ENCODE assay signal across 8 mouse cellular contexts in the genomic region with DNA sequence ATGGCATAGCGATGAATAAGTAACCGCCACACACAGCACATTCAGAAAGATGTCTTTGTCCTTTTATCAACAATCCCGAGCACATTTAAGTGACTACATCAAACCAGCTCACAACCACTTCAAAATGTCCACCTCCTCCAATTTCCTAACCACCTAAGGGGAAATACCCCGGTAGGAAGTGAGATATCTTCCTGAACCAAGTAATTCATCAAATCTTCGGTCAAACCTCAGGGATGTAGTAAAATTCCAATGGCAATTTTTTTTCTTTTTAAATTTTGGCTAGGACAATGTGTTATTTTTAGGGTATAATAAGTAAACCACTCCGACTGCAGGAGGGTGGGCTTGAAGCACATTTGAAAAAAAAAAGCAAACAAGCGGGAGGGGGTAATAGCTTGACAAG. TPM values are rescaled to one million over a fixed set of nuclear protein-coding genes. Genes with fewer than 3 reads are reported as not detected.
DNase-seq lines count a peak whose midpoint lies in the region; ATAC-seq and TF ChIP-seq lines count a peak whose summit lies in the region.

No protein-coding gene starts in this region.

- no peak for TF ChIP-seq CTCF in kidney, postnatal 0 days (IDR thresholded peaks at IDR 0.05; ENCODE audit: low read depth)
- TF ChIP-seq CTCF in brain, embryonic 14.5 days (IDR thresholded peaks at IDR 0.05; ENCODE audit: borderline replicate concordance, extremely low read depth, insufficient read depth, insufficient read length) = no peak

- H3K4me3 ChIP-seq in kidney, postnatal 0 days (replicated peaks; ENCODE audit: low read depth, low read length) = peak overlapping the region; percentile 96
- H3K4me3 ChIP-seq in hindbrain, embryonic 15.5 days = peak overlapping the region; percentile 94
- peak overlapping the region; percentile 98 for H3K4me3 ChIP-seq in midbrain, embryonic 16.5 days (ENCODE audit: low read depth, low read length)

- peak; percentile 12 for DNase-seq in kidney, postnatal 0 days (ENCODE audit: low spot score)
- no peak for DNase-seq in kidney, postnatal 36 days
- peak; percentile 14 for DNase-seq in brain, embryonic 14.5 days (ENCODE audit: low read depth)
- DNase-seq in spleen, postnatal 14 days (ENCODE audit: low spot score in 2 of 2) = no peak
- no peak for DNase-seq in layer of hippocampus, adult 9-11 months

- no peaks in the 10 kb centered on the region for H3K27me3 ChIP-seq in kidney, postnatal 0 days (ENCODE audit: insufficient read depth, low read length)
- no peaks in the 10 kb centered on the region for H3K27me3 ChIP-seq in hindbrain, embryonic 15.5 days
- H3K27me3 ChIP-seq in midbrain, embryonic 16.5 days (ENCODE audit: control insufficient read depth, insufficient read depth, low read depth, low read length) = no peaks in the 10 kb centered on the region

- H3K9ac ChIP-seq in kidney, postnatal 0 days (ENCODE audit: low read depth, low read length) = peak overlapping the region; percentile 97
- H3K9ac ChIP-seq in hindbrain, embryonic 15.5 days = peak overlapping the region; percentile 96
- H3K9ac ChIP-seq in midbrain, embryonic 16.5 days (ENCODE audit: low read depth, low read length) = peak overlapping the region; percentile 95

- no peaks in the 10 kb centered on the region for H3K36me3 ChIP-seq in kidney, postnatal 0 days (ENCODE audit: insufficient read depth, low read length)
- no peaks in the 10 kb centered on the region for H3K36me3 ChIP-seq in hindbrain, embryonic 15.5 days
- no peaks in the 10 kb centered on the region for H3K36me3 ChIP-seq in midbrain, embryonic 16.5 days (ENCODE audit: control insufficient read depth, insufficient read depth, low read length)

- H3K4me2 ChIP-seq in kidney, postnatal 0 days (ENCODE audit: low read length) = peak overlapping the region; percentile 90
- H3K4me2 ChIP-seq in hindbrain, embryonic 15.5 days = peak overlapping the region; percentile 68
- peak overlapping the region; percentile 85 for H3K4me2 ChIP-seq in midbrain, embryonic 16.5 days (ENCODE audit: low read length)

- H3K9me3 ChIP-seq in kidney, postnatal 0 days (replicated peaks; ENCODE audit: low read length) = no peaks in the 10 kb centered on the region
- no peaks in the 10 kb centered on the region for H3K9me3 ChIP-seq in hindbrain, embryonic 15.5 days
- H3K9me3 ChIP-seq in midbrain, embryonic 16.5 days (replicated peaks; ENCODE audit: control insufficient read depth, low read length, poor library complexity, severe bottlenecking) = no peaks in the 10 kb centered on the region

- 29% methylated on average over 7 of the region's 7 CpGs for WGBS in kidney, postnatal 0 days
- WGBS in hindbrain, embryonic 15.5 days = 28% methylated on average over 7 of the region's 7 CpGs
- WGBS in midbrain, embryonic 16.5 days = 28% methylated on average over 7 of the region's 7 CpGs

- H3K27ac ChIP-seq in kidney, postnatal 0 days = no peak overlapping the region
- H3K27ac ChIP-seq in hindbrain, embryonic 15.5 days (replicated peaks) = no peak overlapping the region
- no peak overlapping the region for H3K27ac ChIP-seq in midbrain, embryonic 16.5 days (ENCODE audit: low read length)

- no peak for TF ChIP-seq POLR2A in brain, embryonic 14.5 days (IDR thresholded peaks at IDR 0.05; ENCODE audit: borderline replicate concordance, extremely low read depth, insufficient read depth, insufficient read length, poor library complexity, severe bottlenecking)

- H3K4me1 ChIP-seq in kidney, postnatal 0 days (replicated peaks; ENCODE audit: insufficient read depth, low read length) = peaks cover 6% of the 10 kb centered on the region; the same call in 1 of the 2 replicates
- H3K4me1 ChIP-seq in hindbrain, embryonic 15.5 days (replicated peaks) = peaks cover 30% of the 10 kb centered on the region
- H3K4me1 ChIP-seq in midbrain, embryonic 16.5 days (ENCODE audit: control insufficient read depth, insufficient read depth, low read length) = peaks cover 32% of the 10 kb centered on the region

- ATAC-seq in kidney, postnatal 0 days (replicated peaks; ENCODE audit: low FRiP score, low read depth) = no peak
- ATAC-seq in hindbrain, embryonic 15.5 days (ENCODE audit: low FRiP score, low read depth) = no peak
- ATAC-seq in midbrain, embryonic 16.5 days = no peak
- no peak for ATAC-seq in granulocyte monocyte progenitor cell, adult 5-6 weeks (replicated peaks; ENCODE audit: poor library complexity, severe bottlenecking)

RNA-seq across cellular contexts. Expression of a gene that starts 1.1 kb away (rescaled TPM):
- polyA plus RNA-seq in kidney, postnatal 0 days (2015; fragmentation: Nextera tagmentation; extraction: Ambion mirVana) = 17.1 and 17.8 TPM in 2 replicates
- 27.8 and 29.7 TPM in 2 replicates for polyA plus RNA-seq in brain, embryonic 14.5 days (2012; rRNA removed)
- polyA plus RNA-seq in hindbrain, embryonic 15.5 days (2015; fragmentation: Nextera tagmentation; extraction: Ambion mirVana) = 23.0 and 24.2 TPM in 2 replicates
- polyA plus RNA-seq in midbrain, embryonic 16.5 days (2015; fragmentation: Nextera tagmentation; extraction: Ambion mirVana) = 21.1 and 24.8 TPM in 2 replicates
- 12.2 and 14.3 TPM in 2 replicates for total RNA-seq in granulocyte monocyte progenitor cell, adult 5-6 weeks (2014; fragmentation: Nextera tagmentation)
- 12.1 and 22.2 TPM in 2 replicates for total RNA-seq in granulocyte monocyte progenitor cell, adult 5-6 weeks (2017)

RNA-seq across cellular contexts. Expression of a gene that starts 57.7 kb away (rescaled TPM):
- 169 and 179 TPM in 2 replicates for polyA plus RNA-seq in kidney, postnatal 0 days (2015; fragmentation: Nextera tagmentation; extraction: Ambion mirVana)
- polyA plus RNA-seq in brain, embryonic 14.5 days (2012; rRNA removed) = 30.3 and 38.9 TPM in 2 replicates
- polyA plus RNA-seq in hindbrain, embryonic 15.5 days (2015; fragmentation: Nextera tagmentation; extraction: Ambion mirVana) = 87.1 and 87.8 TPM in 2 replicates
- polyA plus RNA-seq in midbrain, embryonic 16.5 days (2015; fragmentation: Nextera tagmentation; extraction: Ambion mirVana) = 73.1 and 85.0 TPM in 2 replicates
- 47.8 and 48.3 TPM in 2 replicates for total RNA-seq in granulocyte monocyte progenitor cell, adult 5-6 weeks (2014; fragmentation: Nextera tagmentation)
- 41.5 and 45.5 TPM in 2 replicates for total RNA-seq in granulocyte monocyte progenitor cell, adult 5-6 weeks (2017)

Comparison
In these comparisons a context has a peak if more than half of its experiments do, and no peak if none do; other contexts are left out.
1. DNase-seq: peak in kidney, postnatal 0 days (single experiment) and brain, embryonic 14.5 days (single experiment); none in kidney, postnatal 36 days (0 of 2), spleen, postnatal 14 days (0 of 2) and layer of hippocampus, adult 9-11 months (single experiment).
2. Peak in every context shown above with its lines, with median percentiles within 50 percentile points of each other: H3K4me2 ChIP-seq, H3K4me3 ChIP-seq and H3K9ac ChIP-seq.